Comparison of ENCODE assay signal across 28 mouse cellular contexts in the genomic region with DNA sequence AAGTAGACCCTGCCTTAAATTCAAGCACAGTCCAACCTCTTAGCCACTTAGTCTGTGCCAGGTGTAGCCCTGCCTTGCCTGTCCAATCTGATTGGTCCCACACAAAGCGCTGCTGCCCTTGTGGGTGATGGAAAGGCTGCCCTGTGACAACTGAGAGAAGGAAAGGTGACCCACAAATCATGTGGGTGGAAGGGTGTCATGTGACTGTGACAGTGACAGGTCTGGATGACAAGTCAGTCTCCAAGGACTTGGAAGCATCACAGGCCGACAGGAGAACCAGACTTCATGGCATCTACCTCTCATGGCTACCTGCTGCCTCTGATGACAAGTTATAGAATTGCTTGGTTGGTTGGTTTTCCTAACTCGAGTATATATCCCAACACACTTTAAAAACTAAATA. TPM values are rescaled to one million over a fixed set of nuclear protein-coding genes. Genes with fewer than 3 reads are reported as not detected.
"Had no signal": no experiment of that assay in that cellular context is flagged by ENCODE, and none has a peak within 500 bp of the region (broad histone marks: within the 10 kb centered on the region; RNA-seq: fewer than 3 reads in every experiment).

No protein-coding gene starts in this region.

- H3K27me3 ChIP-seq: heart, embryonic 12.5 days; heart, embryonic 13.5 days; heart, embryonic 15.5 days; hindbrain, embryonic 12.5 days; hindbrain, embryonic 13.5 days; hindbrain, embryonic 15.5 days; intestine, embryonic 15.5 days; kidney, embryonic 15.5 days had no signal

- H3K9me3 ChIP-seq: heart, embryonic 12.5 days; heart, embryonic 13.5 days; heart, embryonic 15.5 days; hindbrain, embryonic 10.5 days; hindbrain, embryonic 12.5 days; hindbrain, embryonic 13.5 days; hindbrain, embryonic 15.5 days; intestine, embryonic 15.5 days; kidney, embryonic 15.5 days had no signal

- H3K27ac ChIP-seq: heart, embryonic 13.5 days; heart, embryonic 15.5 days; hindbrain, embryonic 10.5 days; hindbrain, embryonic 12.5 days; hindbrain, embryonic 13.5 days; hindbrain, embryonic 14.5 days; hindbrain, embryonic 15.5 days; hindbrain, postnatal 0 days; intestine, embryonic 15.5 days; kidney, embryonic 15.5 days; kidney, postnatal 0 days; left cerebral cortex, adult 2 months had no signal

- H3K4me3 ChIP-seq: heart, embryonic 12.5 days; heart, embryonic 13.5 days; heart, embryonic 15.5 days; hindbrain, embryonic 10.5 days; hindbrain, embryonic 12.5 days; hindbrain, embryonic 13.5 days; hindbrain, embryonic 15.5 days; intestine, embryonic 15.5 days; kidney, embryonic 15.5 days; left cerebral cortex, adult 2 months had no signal

- H3K4me1 ChIP-seq: heart, embryonic 15.5 days; hindbrain, embryonic 12.5 days; hindbrain, embryonic 13.5 days; hindbrain, embryonic 15.5 days; intestine, embryonic 15.5 days had no signal

- DNase-seq: heart, postnatal 10 days; heart, postnatal 14 days; heart, postnatal 4 days; kidney, adult 11 months; kidney, adult 18-20 months; kidney, adult 2 months; kidney, adult 8-10 months; kidney, adult 9 months; kidney, postnatal 10 days; kidney, postnatal 14 days; kidney, postnatal 25 days; kidney, postnatal 36 days; kidney, postnatal 4 days; layer of hippocampus, postnatal 36 days had no signal

- H3K36me3 ChIP-seq: heart, embryonic 12.5 days; heart, embryonic 15.5 days; hindbrain, embryonic 10.5 days; hindbrain, embryonic 12.5 days; intestine, embryonic 15.5 days; kidney, embryonic 15.5 days had no signal

RNA-seq across cellular contexts. Expression of a gene that starts 32.1 kb away (rescaled TPM):
- total RNA-seq: hematopoietic stem cell, adult 5-6 weeks had no signal
